Mouse (Mus musculus): ENCODE data around the gene Slc12a3.

DNA sequence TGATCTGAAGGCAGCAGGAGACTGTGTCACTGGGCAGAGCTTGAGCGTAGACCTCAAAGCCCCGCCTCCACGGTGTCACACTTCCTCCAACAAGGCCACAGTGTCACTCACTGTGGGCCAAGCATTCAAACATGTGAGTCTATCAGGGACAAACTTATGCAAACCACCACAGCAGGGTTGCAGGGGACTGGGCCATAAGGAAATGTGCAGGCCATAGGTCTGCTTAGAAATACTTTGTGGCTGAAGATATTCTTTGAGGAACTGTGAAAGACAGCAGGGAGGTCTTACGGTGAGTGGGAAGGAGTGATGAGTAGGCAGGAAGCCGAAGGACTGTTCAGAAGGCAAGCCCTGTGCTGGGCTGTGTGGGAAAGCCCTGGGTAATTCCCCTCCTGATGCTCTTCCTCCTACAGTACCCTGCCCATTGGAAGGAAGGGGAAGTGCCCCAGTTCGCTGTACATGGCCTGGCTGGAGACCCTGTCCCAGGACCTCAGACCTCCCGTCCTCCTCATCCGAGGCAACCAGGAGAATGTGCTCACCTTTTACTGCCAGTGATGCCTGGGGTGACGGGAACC lies 36.5 kb downstream of the Slc12a3 start:
- TF ChIP-seq TAL1 (IDR thresholded peaks at IDR 0.05; ENCODE audit: low read length) (no peak), GATA1 (IDR thresholded peaks at IDR 0.05; ENCODE audit: low read length) (no peak)

Data from erythroblast, embryonic 14.5 days (primary cell).